Mouse (Mus musculus) midbrain, embryonic 16.5 days (tissue): ENCODE data around the gene Pax3. TPM values are rescaled to one million over a fixed set of nuclear protein-coding genes. Genes with fewer than 3 reads are reported as not detected.

Experiments used
- ATAC-seq: fragments of 200-750 bp; cut with Nextera tagmentation; 2 replicates; pipeline ENCODE4 v1.8.0; 2017; ENCODE audit warnings: moderate TSS enrichment
- H3K27ac ChIP-seq: fragments of 300-500 bp; sonication (generic); 2 replicates; pipeline ENCODE4 v1.5.1; 2014; ENCODE audit warnings: mild to moderate bottlenecking, low read length, mixed read lengths
- H3K27me3 ChIP-seq: fragments of 300-500 bp; sonication (generic); 2 replicates; pipeline ENCODE4 v1.6.1; 2014; ENCODE audit warnings: low read depth, low read length, mixed read lengths; ENCODE audit not compliant: control insufficient read depth, insufficient read depth
- H3K36me3 ChIP-seq: fragments of 300-500 bp; sonication (generic); 2 replicates; pipeline ENCODE4 v1.6.1; 2014; ENCODE audit warnings: mild to moderate bottlenecking, low read length, moderate library complexity, mixed read lengths; ENCODE audit not compliant: control insufficient read depth, insufficient read depth
- H3K4me1 ChIP-seq: fragments of 300-500 bp; sonication (generic); 2 replicates; pipeline ENCODE4 v1.6.1; 2014; ENCODE audit warnings: mild to moderate bottlenecking, low read length, mixed read lengths; ENCODE audit not compliant: control insufficient read depth, insufficient read depth
- H3K4me2 ChIP-seq: fragments of 300-500 bp; sonication (generic); 2 replicates; pipeline ENCODE4 v1.6.1; 2014; ENCODE audit warnings: mild to moderate bottlenecking, low read length, mixed read lengths
- H3K4me3 ChIP-seq: fragments of 300-500 bp; sonication (generic); 2 replicates; pipeline ENCODE4 v1.5.1; 2014; ENCODE audit warnings: low read depth, mild to moderate bottlenecking, low read length, moderate library complexity, mixed read lengths
- H3K9ac ChIP-seq: fragments of 300-500 bp; sonication (generic); 2 replicates; pipeline ENCODE4 v1.6.1; 2014; ENCODE audit warnings: low read depth, low read length, mixed read lengths
- H3K9me3 ChIP-seq: fragments of 300-500 bp; sonication (generic); replicated peaks from 2 replicates; pipeline ENCODE4 v1.6.1; 2014; ENCODE audit warnings: mild to moderate bottlenecking, low read length, mixed read lengths; ENCODE audit not compliant: control insufficient read depth, poor library complexity, severe bottlenecking
- WGBS: fragments of 180-500 bp; shearing (Covaris S2); extraction: QIAGEN DNeasy Blood & Tissue Kit; methylation state at CpG from one replicate; pipeline ENCODE4 v1.1.7; 2014; 5-methylcytosine and 5-hydroxymethylcytosine counted together
- polyA plus RNA-seq: library from polyadenylated mRNA; unstranded; fragments of >200 nt; fragmentation: Nextera tagmentation; extraction: Ambion mirVana; gene quantifications from 2 replicates; pipeline ENCODE4 v1.2.1, GENCODE M21; 2015

Pax3 gene
- polyA plus RNA-seq, 1 experiment from 2014 or later = 8.4 TPM

GRCm38 (mm10) chr1:78141741-78142501 is 55.0 kb downstream of the Pax3 start:
- no peak for ATAC-seq
- peaks cover 49% of the 10 kb centered on the region for H3K27me3 ChIP-seq
- H3K4me3 ChIP-seq = no peak overlapping the region
- H3K4me1 ChIP-seq = no peaks in the 10 kb centered on the region
- H3K4me2 ChIP-seq = no peak overlapping the region
- H3K9ac ChIP-seq = no peak overlapping the region
- H3K9me3 ChIP-seq = no peaks in the 10 kb centered on the region
- no peak overlapping the region for H3K27ac ChIP-seq
- 13% methylated on average over 9 of the region's 9 CpGs for WGBS
- no peaks in the 10 kb centered on the region for H3K36me3 ChIP-seq

- Histone ChIP-seq H3K9ac (no peak overlapping the region), H3K27me3 (peaks cover 43% of the 10 kb centered on the region), H3K36me3 (no peaks in the 10 kb centered on the region), H3K4me1 (no peaks in the 10 kb centered on the region), H3K4me3 (no peak overlapping the region), H3K4me2 (no peak overlapping the region), H3K27ac (no peak overlapping the region), H3K9me3 (no peaks in the 10 kb centered on the region)
- ATAC-seq = no peak
- WGBS = 5% methylated on average over 7 of the region's 7 CpGs
Observed at GRCm38 (mm10) chr1:78141314-78141713, 55.6 kb downstream of the Pax3 start.

- Histone ChIP-seq H3K4me3 (no peak overlapping the region), H3K4me1 (no peaks in the 10 kb centered on the region), H3K9ac (no peak overlapping the region), H3K4me2 (no peak overlapping the region), H3K36me3 (no peaks in the 10 kb centered on the region), H3K27ac (no peak overlapping the region), H3K27me3 (peaks cover 44% of the 10 kb centered on the region), H3K9me3 (no peaks in the 10 kb centered on the region)
- 2% methylated on average over 14 of the region's 14 CpGs for WGBS
- ATAC-seq = no peak
Observed at GRCm38 (mm10) chr1:78140505-78141303, 56.2 kb downstream of the Pax3 start.

GRCm38 (mm10) chr1:78139287-78139686 is 57.6 kb downstream of the Pax3 start:
- 0 out of 2 replicates have a peak overlapping the region, but pooled peaks have one; percentile 20 for H3K4me2 ChIP-seq
- H3K36me3 ChIP-seq = no peaks in the 10 kb centered on the region
- WGBS = 2% methylated on average over 11 of the region's 11 CpGs
- H3K4me3 ChIP-seq = no peak overlapping the region
- H3K4me1 ChIP-seq = no peaks in the 10 kb centered on the region
- peaks cover 38% of the 10 kb centered on the region for H3K27me3 ChIP-seq
- no peak overlapping the region for H3K9ac ChIP-seq
- 0 out of 2 replicates have a peak overlapping the region, but pooled peaks have one; percentile 32 for H3K27ac ChIP-seq
- no peak for ATAC-seq
- no peaks in the 10 kb centered on the region for H3K9me3 ChIP-seq

- Histone ChIP-seq H3K4me3 (no peak overlapping the region), H3K27ac (no peak overlapping the region), H3K4me2 (no peak overlapping the region), H3K27me3 (peaks cover 10% of the 10 kb centered on the region; the same call in 1 of the 2 replicates), H3K36me3 (no peaks in the 10 kb centered on the region), H3K9ac (no peak overlapping the region), H3K4me1 (no peaks in the 10 kb centered on the region), H3K9me3 (no peaks in the 10 kb centered on the region)
- WGBS = 59% methylated on average over 5 of the region's 5 CpGs
- ATAC-seq = no peak
Observed at GRCm38 (mm10) chr1:78129267-78129666, 67.7 kb downstream of the Pax3 start.

GRCm38 (mm10) chr1:78119899-78120560 is 76.9 kb downstream of the Pax3 start:
- H3K4me2 ChIP-seq = no peak overlapping the region; the same call in 1 of the 2 replicates
- ATAC-seq = 0 out of 2 replicates have a peak, but pooled peaks have one; percentile 51

GRCm38 (mm10) chr1:78116046-78116445 is 80.9 kb downstream of the Pax3 start:
- 94% methylated on average over 3 of the region's 3 CpGs for WGBS
- H3K4me3 ChIP-seq = no peak overlapping the region
- H3K4me2 ChIP-seq = no peak overlapping the region
- no peak for ATAC-seq
- H3K36me3 ChIP-seq = 0 out of 2 replicates have a peak, but pooled peaks cover 3% of the 10 kb centered on the region
- H3K9me3 ChIP-seq = no peaks in the 10 kb centered on the region; the same call in 1 of the 2 replicates
- H3K27me3 ChIP-seq = no peaks in the 10 kb centered on the region
- no peak overlapping the region for H3K27ac ChIP-seq
- peaks cover 8% of the 10 kb centered on the region for H3K4me1 ChIP-seq
- no peak overlapping the region for H3K9ac ChIP-seq

More at GRCm38 (mm10) chr1:78119899-78120560, 76.9 kb downstream of the Pax3 start:
- Histone ChIP-seq H3K27me3 (peaks cover 2% of the 10 kb centered on the region), H3K36me3 (0 out of 2 replicates have a peak, but pooled peaks cover 3% of the 10 kb centered on the region), H3K4me3 (no peak overlapping the region), H3K9me3 (no peaks in the 10 kb centered on the region; the same call in 1 of the 2 replicates), H3K4me1 (peaks cover 8% of the 10 kb centered on the region), H3K27ac (no peak overlapping the region), H3K9ac (no peak overlapping the region)
- WGBS = 4% methylated on average over 10 of the region's 10 CpGs

- no peaks in the 10 kb centered on the region for H3K4me1 ChIP-seq
- no peak overlapping the region for H3K9ac ChIP-seq
- H3K4me3 ChIP-seq = no peak overlapping the region
- no peaks in the 10 kb centered on the region for H3K36me3 ChIP-seq
- H3K4me2 ChIP-seq = no peak overlapping the region
- H3K9me3 ChIP-seq = no peaks in the 10 kb centered on the region
- no peak overlapping the region for H3K27ac ChIP-seq
- WGBS = 40% methylated on average over 6 of the region's 6 CpGs
- no peak for ATAC-seq
- H3K27me3 ChIP-seq = no peaks in the 10 kb centered on the region
Observed at GRCm38 (mm10) chr1:78110311-78110710, 86.6 kb downstream of the Pax3 start.
